Comparison of ENCODE assay signal across 9 mouse cellular contexts in genomic region chr5:43665144-43665543, GRCm38 (mm10). TPM values are rescaled to one million over a fixed set of nuclear protein-coding genes. Genes with fewer than 3 reads are reported as not detected.
DNase-seq lines count a peak whose midpoint lies in the region; ATAC-seq and TF ChIP-seq lines count a peak whose summit lies in the region.
"Had no signal": no experiment of that assay in that cellular context is flagged by ENCODE, and none has a peak within 500 bp of the region (broad histone marks: within the 10 kb centered on the region; RNA-seq: fewer than 3 reads in every experiment).

No protein-coding gene starts in this region.

- H3K9me3 ChIP-seq in midbrain, embryonic 16.5 days (replicated peaks; ENCODE audit: control insufficient read depth, low read length, poor library complexity, severe bottlenecking), result no peaks in the 10 kb centered on the region
- no peaks in the 10 kb centered on the region for H3K9me3 ChIP-seq in liver, embryonic 11.5 days (ENCODE audit: control insufficient read depth, low read length)
- H3K9me3 ChIP-seq: embryonic facial prominence, embryonic 13.5 days had no signal

- no peak for TF ChIP-seq CTCF in thymus, adult 2 months (IDR thresholded peaks at IDR 0.05; ENCODE audit: borderline replicate concordance, control insufficient read depth, extremely low read depth, insufficient read depth, low read length, poor library complexity)

- 9% methylated on average over 5 of the region's 5 CpGs for WGBS in midbrain, embryonic 16.5 days
- WGBS in thymus, adult 2 months, result 90% methylated on average over 5 of the region's 5 CpGs
- 39% methylated on average over 5 of the region's 5 CpGs for WGBS in liver, embryonic 11.5 days

- H3K4me2 ChIP-seq in midbrain, embryonic 16.5 days (ENCODE audit: low read length), result peak overlapping the region; percentile 47
- H3K4me2 ChIP-seq in liver, embryonic 11.5 days, result no peak overlapping the region
- H3K4me2 ChIP-seq: embryonic facial prominence, embryonic 13.5 days had no signal

- H3K4me1 ChIP-seq in midbrain, embryonic 16.5 days (ENCODE audit: control insufficient read depth, insufficient read depth, low read length), result peaks cover 26% of the 10 kb centered on the region
- no peaks in the 10 kb centered on the region for H3K4me1 ChIP-seq in thymus, adult 2 months (replicated peaks; ENCODE audit: control insufficient read depth, insufficient read depth, low read length)
- H3K4me1 ChIP-seq in liver, embryonic 11.5 days (replicated peaks; ENCODE audit: control insufficient read depth, insufficient read depth, low read length), result no peaks in the 10 kb centered on the region

- H3K4me3 ChIP-seq in midbrain, embryonic 16.5 days (ENCODE audit: low read depth, low read length), result peak overlapping the region; percentile 22; the same call in 1 of the 2 replicates
- H3K4me3 ChIP-seq in thymus, adult 2 months (ENCODE audit: control insufficient read depth, insufficient read depth, low read length), result no peak overlapping the region
- no peak overlapping the region for H3K4me3 ChIP-seq in liver, embryonic 11.5 days (ENCODE audit: low read depth, low read length)
- H3K4me3 ChIP-seq: embryonic facial prominence, embryonic 13.5 days had no signal

- H3K27ac ChIP-seq in midbrain, embryonic 16.5 days (ENCODE audit: low read length), result 0 out of 2 replicates have a peak overlapping the region, but pooled peaks have one; percentile 17
- no peak overlapping the region for H3K27ac ChIP-seq in thymus, adult 2 months (ENCODE audit: control insufficient read depth, insufficient read depth, low read length)
- H3K27ac ChIP-seq in liver, embryonic 11.5 days (ENCODE audit: low read depth, low read length), result no peak overlapping the region
- H3K27ac ChIP-seq: embryonic facial prominence, embryonic 13.5 days had no signal

- intact Hi-C loops in left cerebral cortex, postnatal 10 days (cut with DNase I), result no loop called here

- no peaks in the 10 kb centered on the region for H3K27me3 ChIP-seq in midbrain, embryonic 16.5 days (ENCODE audit: control insufficient read depth, insufficient read depth, low read depth, low read length)
- no peaks in the 10 kb centered on the region for H3K27me3 ChIP-seq in thymus, adult 2 months (ENCODE audit: control insufficient read depth, insufficient read depth, low read length)
- no peaks in the 10 kb centered on the region for H3K27me3 ChIP-seq in liver, embryonic 11.5 days (replicated peaks; ENCODE audit: control insufficient read depth, insufficient read depth, low read length)
- H3K27me3 ChIP-seq: embryonic facial prominence, embryonic 13.5 days had no signal

- DNase-seq in layer of hippocampus, adult 11-12 months (ENCODE audit: low spot score), result peak; percentile 37
- DNase-seq in layer of hippocampus, adult 9-10 months (ENCODE audit: low spot score), result no peak
- DNase-seq in heart, adult 9 months (ENCODE audit: low spot score in 2 of 2), result peak; percentile 24 to 51
- peak; percentile 20 for DNase-seq in kidney, postnatal 14 days
- no peak for DNase-seq in thymus, adult 2 months
- DNase-seq in left cerebral cortex, postnatal 10 days (ENCODE audit: extremely low spot score in 1 of 2, low spot score in 2 of 2), result no peak
- no peak for DNase-seq in liver, embryonic 11.5 days (ENCODE audit: low spot score)

- no peak for TF ChIP-seq POLR2A in thymus, adult 2 months (IDR thresholded peaks at IDR 0.05; ENCODE audit: control insufficient read depth, extremely low read depth, insufficient read depth, low read length, poor library complexity)

- no peaks in the 10 kb centered on the region for H3K36me3 ChIP-seq in midbrain, embryonic 16.5 days (ENCODE audit: control insufficient read depth, insufficient read depth, low read length)
- H3K36me3 ChIP-seq in thymus, adult 2 months (ENCODE audit: control insufficient read depth, insufficient read depth, low read length), result no peaks in the 10 kb centered on the region
- no peaks in the 10 kb centered on the region for H3K36me3 ChIP-seq in liver, embryonic 11.5 days (ENCODE audit: control insufficient read depth, insufficient read depth, low read length)
- H3K36me3 ChIP-seq: embryonic facial prominence, embryonic 13.5 days had no signal

- H3K9ac ChIP-seq in midbrain, embryonic 16.5 days (ENCODE audit: low read depth, low read length), result no peak overlapping the region
- H3K9ac ChIP-seq in liver, embryonic 11.5 days (ENCODE audit: low read depth, low read length), result no peak overlapping the region
- H3K9ac ChIP-seq: embryonic facial prominence, embryonic 13.5 days had no signal

- no peak for ATAC-seq in midbrain, embryonic 16.5 days
- no peak for ATAC-seq in liver, embryonic 11.5 days (replicated peaks; ENCODE audit: low FRiP score)

RNA-seq across cellular contexts. Expression of gene Cc2d2a, which starts 3.0 kb away (rescaled TPM):
- 7.1 and 9.4 TPM in 2 replicates for polyA plus RNA-seq in midbrain, embryonic 16.5 days (2015; fragmentation: Nextera tagmentation; extraction: Ambion mirVana)
- polyA plus RNA-seq in thymus, adult 2 months (2012; rRNA removed), result 0.57 and 0.73 TPM in 2 replicates
- 10 to 100 TPM in 1 of 2 experiments, 1 to 10 TPM in 1; 9.5 to 11.0 TPM for total RNA-seq in left cerebral cortex, postnatal 10 days (2021)
- 3.2 and 4.2 TPM in 2 replicates for polyA plus RNA-seq in liver, embryonic 11.5 days (2014; fragmentation: Nextera tagmentation; extraction: Ambion mirVana)

Comparison
In these comparisons a context has a peak if more than half of its experiments do, and no peak if none do; other contexts are left out.
1. DNase-seq: peak in layer of hippocampus, adult 11-12 months (single experiment), heart, adult 9 months (2 of 2) and kidney, postnatal 14 days (single experiment); none in layer of hippocampus, adult 9-10 months (single experiment), thymus, adult 2 months (single experiment), left cerebral cortex, postnatal 10 days (0 of 2) and liver, embryonic 11.5 days (single experiment).